Mouse (Mus musculus) stomach, postnatal 0 days (tissue): ENCODE results near the gene Gen1.

ENCODE experiments used
- CTCF ChIP-seq: IDR thresholded peaks from 2 replicates; pipeline ENCODE4 v1.5.1; 2016; ENCODE audit warnings: antibody characterized with exemption, low read depth, mild to moderate bottlenecking, moderate library complexity
- EP300 ChIP-seq: optimal IDR thresholded peaks from 2 replicates; pipeline ENCODE3; 2016; ENCODE audit warnings: antibody characterized with exemption

- TF ChIP-seq CTCF (no peak), EP300 (no peak)
These were observed 63.1 kb downstream of the Gen1 start for GRCm38 (mm10) chr12:11202476-11202875.
